Mouse (Mus musculus) forebrain, embryonic 10.5 days (tissue): ENCODE results near the gene Serpinb9. TPM values are rescaled to one million over a fixed set of nuclear protein-coding genes. Genes with fewer than 3 reads are reported as not detected.
A peak's percentile ranks its signal among the peaks of the same experiment; 100 is the strongest.

Experiments used
- DNase-seq: peaks from one replicate; pipeline ENCODE4 v3.0.0-alpha.2; 2017; ENCODE audit warnings: low spot score; ENCODE audit errors: extremely low spot score
- H3K27ac ChIP-seq: fragments of 300-500 bp; sonication (generic); 2 replicates; pipeline ENCODE4 v1.5.1; 2016; ENCODE audit warnings: mild to moderate bottlenecking
- H3K27me3 ChIP-seq: fragments of 300-500 bp; sonication (generic); 2 replicates; pipeline ENCODE4 v1.6.1; 2016; ENCODE audit warnings: mild to moderate bottlenecking; ENCODE audit not compliant: poor library complexity, severe bottlenecking
- H3K36me3 ChIP-seq: fragments of 300-500 bp; sonication (generic); replicated peaks from 2 replicates; pipeline ENCODE4 v1.6.1; 2016; ENCODE audit warnings: mild to moderate bottlenecking, moderate library complexity
- H3K4me1 ChIP-seq: fragments of 300-500 bp; sonication (generic); 2 replicates; pipeline ENCODE4 v1.6.1; 2016
- H3K4me3 ChIP-seq: fragments of 300-500 bp; sonication (generic); 2 replicates; pipeline ENCODE4 v1.5.1; 2016; ENCODE audit warnings: mild to moderate bottlenecking, moderate library complexity
- H3K9me3 ChIP-seq: fragments of 300-500 bp; sonication (generic); 2 replicates; pipeline ENCODE4 v1.6.1; 2016; ENCODE audit warnings: mild to moderate bottlenecking, moderate library complexity
- WGBS: fragments of 180-500 bp; shearing (Covaris S2); methylation state at CpG from one replicate; pipeline ENCODE4 v1.1.7; 2016; 5-methylcytosine and 5-hydroxymethylcytosine counted together
- polyA plus RNA-seq: library from polyadenylated mRNA; unstranded; fragments of >200 nt; fragmentation: Nextera tagmentation; extraction: Ambion mirVana; gene quantifications from 2 replicates; pipeline ENCODE4 v1.2.1, GENCODE M21; 2016

Serpinb9 gene
- polyA plus RNA-seq, 1 experiment from 2014 or later = 0.64 TPM

DNA sequence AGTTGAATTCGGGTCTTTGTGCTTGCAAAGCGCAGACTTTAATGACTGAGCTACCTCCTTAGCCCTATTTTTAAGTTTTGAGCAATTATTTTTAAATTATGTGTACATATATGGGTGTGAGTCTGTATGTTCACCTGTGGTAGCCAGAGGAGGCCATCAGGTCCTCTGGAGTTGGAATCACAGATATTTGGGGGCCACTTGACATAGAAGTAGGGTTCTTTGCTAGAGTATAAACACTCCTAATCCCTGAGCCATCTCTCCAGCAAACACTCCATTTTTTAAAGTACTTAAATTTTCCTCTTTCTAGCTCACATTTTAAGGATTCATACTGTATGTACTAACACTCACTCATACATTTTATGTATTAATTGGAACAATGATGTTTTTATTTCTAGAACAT, 28.8 kb upstream of the Serpinb9 start:
- H3K36me3 ChIP-seq = no peaks in the 10 kb centered on the region
- WGBS = 84% methylated on average over 2 of the region's 2 CpGs

DNA sequence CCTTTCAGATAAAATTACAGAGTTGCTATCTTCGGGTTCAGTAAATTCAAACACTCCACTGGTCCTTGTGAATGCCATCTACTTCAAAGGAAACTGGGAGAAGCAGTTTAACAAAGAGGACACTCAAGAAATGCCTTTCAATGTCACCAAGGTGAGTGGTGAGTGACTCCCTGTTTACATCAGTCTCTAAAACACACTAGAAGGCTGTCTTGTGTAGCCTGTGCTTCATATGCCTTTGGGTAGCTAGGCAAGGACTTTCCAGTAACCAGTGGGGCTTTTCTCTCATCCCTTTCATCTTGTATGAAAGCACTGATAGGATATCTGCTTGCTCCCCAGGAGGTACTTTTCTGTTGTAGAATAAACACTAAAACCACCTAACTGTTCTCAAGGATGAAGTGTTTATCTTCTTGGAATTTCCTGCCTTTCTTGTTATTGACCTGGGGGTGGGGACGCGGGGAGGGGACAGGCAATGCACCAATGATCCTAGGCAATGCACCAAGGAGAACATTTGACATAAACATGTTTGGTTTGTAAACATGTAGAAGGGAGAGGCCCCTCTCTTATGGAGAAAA, 28.1 kb upstream of the Serpinb9 start:
- Histone ChIP-seq H3K4me3 (no peak overlapping the region), H3K4me1 (no peaks in the 10 kb centered on the region), H3K36me3 (no peaks in the 10 kb centered on the region), H3K27me3 (no peaks in the 10 kb centered on the region), H3K9me3 (no peaks in the 10 kb centered on the region), H3K27ac (no peak overlapping the region)
- no peak for DNase-seq
- WGBS = 87% methylated on average over 3 of the region's 3 CpGs

More for the DNA sequence above, 28.8 kb upstream of the Serpinb9 start:
- Histone ChIP-seq H3K4me3 (no peak overlapping the region), H3K4me1 (no peaks in the 10 kb centered on the region), H3K27me3 (no peaks in the 10 kb centered on the region), H3K9me3 (no peaks in the 10 kb centered on the region), H3K27ac (no peak overlapping the region)
- no peak for DNase-seq

DNA sequence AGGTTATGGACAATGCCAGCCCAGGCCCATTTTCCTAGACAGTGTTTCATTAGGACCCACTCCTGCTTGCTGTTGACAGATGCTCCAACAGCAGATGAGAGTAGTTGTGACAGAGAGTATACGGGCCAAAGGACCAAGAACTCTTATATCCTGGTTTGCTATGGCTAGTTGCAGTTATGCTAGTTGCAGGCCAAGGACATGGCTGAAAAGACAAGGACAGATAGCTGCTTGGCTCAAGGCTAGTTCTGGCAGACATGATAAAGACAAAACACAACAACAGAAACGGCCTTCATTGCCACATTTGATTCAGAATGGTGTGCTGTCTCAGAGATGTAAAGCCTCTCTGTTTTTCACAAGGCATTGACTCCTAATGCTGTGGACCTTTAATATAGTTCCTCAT, 27.3 kb upstream of the Serpinb9 start:
- no peaks in the 10 kb centered on the region for H3K9me3 ChIP-seq
- no peak overlapping the region for H3K4me3 ChIP-seq
- WGBS = 83% methylated on average over 2 of the region's 2 CpGs
- DNase-seq = no peak
- H3K36me3 ChIP-seq = no peaks in the 10 kb centered on the region
- no peak overlapping the region for H3K27ac ChIP-seq
- no peaks in the 10 kb centered on the region for H3K4me1 ChIP-seq
- H3K27me3 ChIP-seq = no peaks in the 10 kb centered on the region

DNA sequence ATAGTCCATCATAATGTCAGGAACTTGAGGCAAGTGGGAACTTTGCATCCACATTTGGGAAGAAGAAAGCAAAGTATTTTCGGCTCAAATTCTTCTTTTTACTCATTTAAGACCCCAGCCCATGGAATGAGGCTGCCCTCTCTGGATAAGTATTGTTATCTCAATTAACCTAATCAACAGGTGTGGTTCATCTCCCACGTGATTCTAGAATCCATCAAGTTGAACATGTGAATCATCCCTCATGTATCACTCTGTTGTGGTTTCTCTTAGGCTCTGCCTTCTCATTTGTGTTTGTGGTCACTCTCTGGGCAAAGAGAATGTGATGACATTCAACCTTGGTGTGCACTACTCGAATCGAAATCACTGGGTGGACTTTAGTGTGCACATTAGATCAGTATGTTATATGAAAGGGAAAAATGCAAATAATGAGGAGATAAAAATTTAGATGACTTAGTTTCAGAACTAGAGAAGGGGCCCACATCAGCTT, 20.5 kb upstream of the Serpinb9 start:
- Histone ChIP-seq H3K4me1 (no peaks in the 10 kb centered on the region), H3K27ac (no peak overlapping the region), H3K27me3 (no peaks in the 10 kb centered on the region), H3K4me3 (no peak overlapping the region), H3K36me3 (no peaks in the 10 kb centered on the region), H3K9me3 (no peaks in the 10 kb centered on the region)
- 84% methylated on average over 4 of the region's 4 CpGs for WGBS
- no peak for DNase-seq

DNA sequence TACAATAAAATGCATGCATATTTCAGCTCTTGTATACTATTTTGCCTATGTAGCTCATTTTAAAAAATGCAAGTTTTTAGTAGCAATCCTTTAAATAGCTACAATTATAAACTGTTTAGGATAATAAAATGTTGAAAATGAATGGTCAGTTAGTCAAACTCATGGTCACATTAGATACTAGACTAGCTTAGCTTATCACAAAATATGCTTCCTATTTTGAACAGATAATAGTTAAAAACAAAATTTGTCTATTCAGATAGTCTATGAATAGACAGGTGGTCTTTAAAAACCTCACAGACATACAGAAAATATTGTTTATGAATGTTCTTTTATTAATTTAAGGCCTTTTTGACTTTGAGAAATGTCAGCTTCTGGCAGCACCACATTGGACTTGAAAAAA, 16.8 kb upstream of the Serpinb9 start:
- no peak overlapping the region for H3K4me3 ChIP-seq

DNA sequence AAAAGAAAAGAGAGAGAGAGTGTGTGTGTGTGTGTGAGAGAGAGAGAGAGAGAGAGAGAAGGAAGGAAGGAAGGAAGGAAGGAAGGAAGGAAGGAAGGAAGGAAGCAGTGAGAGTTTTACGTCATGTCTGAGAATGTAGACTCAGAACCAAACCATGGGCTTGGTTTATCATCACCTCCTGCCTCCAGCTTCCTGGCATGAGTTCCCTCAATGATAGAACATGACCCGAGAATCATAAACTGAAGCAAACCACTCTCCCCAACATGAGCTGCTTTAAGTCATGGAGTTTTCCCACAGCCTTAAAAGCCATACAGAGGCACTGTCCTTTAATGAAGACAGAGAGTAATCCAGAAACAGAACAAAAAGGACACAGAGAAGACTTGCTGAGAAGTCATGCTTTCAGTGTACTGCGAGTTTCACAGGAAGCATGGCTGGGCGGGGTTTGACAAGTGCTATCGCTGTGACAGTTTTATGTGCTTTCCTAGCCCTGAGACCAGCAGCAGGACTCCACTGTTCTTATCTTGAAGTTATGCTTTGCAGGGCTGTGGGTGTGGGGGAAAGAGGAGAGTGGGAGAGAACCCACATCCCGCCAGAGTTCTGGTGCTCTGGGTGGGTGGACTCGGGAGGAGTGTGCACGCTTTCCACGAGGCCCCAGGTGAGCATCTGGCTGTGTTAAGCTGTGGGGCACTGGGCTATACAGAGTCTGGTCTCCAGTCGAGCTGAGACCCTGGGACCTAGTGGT, 9.7 kb upstream of the Serpinb9 start:
- Histone ChIP-seq H3K9me3 (peaks cover 4% of the 10 kb centered on the region), H3K36me3 (no peaks in the 10 kb centered on the region), H3K4me1 (no peaks in the 10 kb centered on the region), H3K4me3 (no peak overlapping the region), H3K27me3 (no peaks in the 10 kb centered on the region), H3K27ac (no peak overlapping the region)
- 84% methylated on average over 10 of the region's 10 CpGs for WGBS
- no peak for DNase-seq

More for the DNA sequence above, 16.8 kb upstream of the Serpinb9 start:
- no peaks in the 10 kb centered on the region for H3K27me3 ChIP-seq
- no peak for DNase-seq
- no peaks in the 10 kb centered on the region for H3K36me3 ChIP-seq
- no peaks in the 10 kb centered on the region for H3K4me1 ChIP-seq
- H3K9me3 ChIP-seq = no peaks in the 10 kb centered on the region
- H3K27ac ChIP-seq = no peak overlapping the region

DNA sequence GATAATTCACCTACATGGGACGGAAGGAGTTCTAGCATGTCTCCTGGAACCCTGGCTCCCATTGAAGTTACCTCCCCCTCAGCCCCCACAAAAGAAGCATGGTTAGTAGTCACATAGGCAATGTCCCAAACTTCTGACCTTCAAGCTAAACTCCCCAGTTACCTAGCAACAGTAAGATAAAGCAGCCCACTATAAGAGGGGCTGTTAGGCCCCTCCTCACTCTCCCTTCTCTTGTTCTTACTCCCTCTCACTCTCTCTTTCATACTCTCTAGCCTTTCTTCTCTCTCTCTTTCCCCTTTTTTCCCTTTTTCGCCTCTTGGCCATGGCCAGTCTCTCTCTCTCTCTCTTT, 9.2 kb upstream of the Serpinb9 start:
- WGBS = 79% methylated on average over 2 of the region's 2 CpGs
- H3K4me3 ChIP-seq = no peak overlapping the region

DNA sequence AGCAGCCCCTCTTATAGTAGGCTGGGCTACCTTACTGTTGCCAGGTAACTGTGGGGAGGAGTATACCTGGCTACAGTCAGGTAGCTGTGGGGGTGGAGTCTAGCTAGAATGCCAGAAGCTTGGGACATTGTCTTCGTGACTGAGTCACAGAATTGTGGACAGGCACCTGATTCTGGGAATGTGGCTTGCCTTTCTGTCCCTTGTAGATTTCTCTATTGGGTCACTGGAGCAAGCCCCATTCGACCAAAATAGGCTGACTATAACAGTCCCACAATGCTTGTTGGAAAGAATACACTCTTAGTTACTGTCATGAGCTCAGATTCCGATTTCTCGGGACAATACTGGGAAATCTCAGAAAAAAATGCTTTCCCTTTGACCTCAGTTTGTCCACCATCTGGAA, 8.0 kb upstream of the Serpinb9 start:
- Histone ChIP-seq H3K36me3 (no peaks in the 10 kb centered on the region), H3K4me3 (no peak overlapping the region), H3K4me1 (no peaks in the 10 kb centered on the region), H3K9me3 (peaks cover 4% of the 10 kb centered on the region), H3K27me3 (no peaks in the 10 kb centered on the region), H3K27ac (no peak overlapping the region)
- whole genome bisulfite sequencing = 75% methylated on average over 4 of the region's 4 CpGs
- DNase-seq = no peak

More for the DNA sequence above, 9.2 kb upstream of the Serpinb9 start:
- H3K36me3 ChIP-seq = no peaks in the 10 kb centered on the region
- no peaks in the 10 kb centered on the region for H3K27me3 ChIP-seq
- no peaks in the 10 kb centered on the region for H3K4me1 ChIP-seq
- peaks cover 4% of the 10 kb centered on the region for H3K9me3 ChIP-seq
- H3K27ac ChIP-seq = no peak overlapping the region
- no peak for DNase-seq

DNA sequence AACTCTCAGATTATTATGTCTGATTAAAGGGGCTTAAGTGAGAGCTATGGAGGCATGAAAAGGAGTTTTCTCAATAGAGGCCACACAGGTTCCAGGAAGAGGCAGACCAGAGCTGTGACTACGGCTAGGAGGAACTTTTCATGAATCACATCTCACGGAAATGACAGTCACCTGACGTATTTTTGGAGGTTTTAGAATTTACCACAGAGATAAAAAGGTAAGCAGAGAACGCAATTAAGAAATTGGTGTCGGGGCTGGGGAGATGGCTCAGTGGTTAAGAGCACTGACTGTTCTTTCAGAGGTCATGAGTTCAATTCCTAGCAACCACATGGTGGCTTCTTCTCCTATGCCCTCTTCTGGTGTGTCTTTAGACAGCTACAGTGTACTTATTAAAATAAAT, 1.7 kb upstream of the Serpinb9 start:
- no peak for DNase-seq
- peaks cover 9% of the 10 kb centered on the region for H3K4me1 ChIP-seq
- H3K4me3 ChIP-seq = no peak overlapping the region
- 90% methylated on average over 5 of the region's 5 CpGs for WGBS
- no peaks in the 10 kb centered on the region for H3K36me3 ChIP-seq
- H3K27me3 ChIP-seq = no peaks in the 10 kb centered on the region
- H3K9me3 ChIP-seq = no peaks in the 10 kb centered on the region
- H3K27ac ChIP-seq = no peak overlapping the region

DNA sequence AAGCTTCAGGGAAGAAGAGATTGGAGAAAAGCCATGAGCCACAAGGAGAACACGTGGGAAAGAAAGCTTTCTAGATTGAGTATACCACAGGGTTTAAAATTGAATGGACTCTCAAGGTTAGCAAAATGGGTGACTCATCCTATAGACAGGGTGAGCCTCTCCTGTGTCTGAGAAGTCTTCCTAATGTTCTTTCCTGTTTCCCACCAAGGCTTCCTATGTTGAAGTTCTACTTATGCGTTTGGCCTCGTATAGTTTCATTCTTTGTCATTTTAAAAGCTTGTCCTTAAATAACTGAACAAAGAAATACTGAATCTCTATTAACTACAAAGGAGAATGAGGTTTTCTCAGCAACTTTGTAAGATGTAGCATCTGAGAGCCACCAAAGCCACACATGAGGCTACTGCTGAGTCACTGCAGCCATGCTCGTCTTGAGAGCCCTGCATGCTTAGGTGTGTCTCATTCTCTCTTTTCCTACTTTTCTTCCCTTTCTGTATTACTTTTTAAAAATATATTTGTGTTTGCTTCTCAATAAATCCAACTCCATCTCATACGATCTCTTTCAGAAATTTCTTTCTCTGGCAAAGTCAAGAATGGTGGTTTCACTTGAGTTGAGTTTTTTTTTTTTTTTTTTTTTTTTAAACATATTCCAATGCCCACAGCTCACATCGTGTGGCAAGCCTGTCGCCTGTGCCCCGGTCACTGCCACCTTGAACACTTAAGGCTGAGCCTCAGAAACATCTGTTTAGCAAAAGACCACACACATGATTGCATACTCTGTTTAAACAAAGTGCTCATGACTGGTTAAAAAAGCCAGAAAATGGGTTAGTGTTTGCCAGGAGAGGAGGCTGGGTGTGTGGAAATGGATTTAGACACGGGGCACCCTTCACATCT, 718 bp downstream of the Serpinb9 start:
- peak overlapping the region; percentile 36 for H3K4me3 ChIP-seq
- WGBS = 79% methylated on average over 9 of the region's 9 CpGs
- peak overlapping the region; percentile 72 for H3K27ac ChIP-seq

DNA sequence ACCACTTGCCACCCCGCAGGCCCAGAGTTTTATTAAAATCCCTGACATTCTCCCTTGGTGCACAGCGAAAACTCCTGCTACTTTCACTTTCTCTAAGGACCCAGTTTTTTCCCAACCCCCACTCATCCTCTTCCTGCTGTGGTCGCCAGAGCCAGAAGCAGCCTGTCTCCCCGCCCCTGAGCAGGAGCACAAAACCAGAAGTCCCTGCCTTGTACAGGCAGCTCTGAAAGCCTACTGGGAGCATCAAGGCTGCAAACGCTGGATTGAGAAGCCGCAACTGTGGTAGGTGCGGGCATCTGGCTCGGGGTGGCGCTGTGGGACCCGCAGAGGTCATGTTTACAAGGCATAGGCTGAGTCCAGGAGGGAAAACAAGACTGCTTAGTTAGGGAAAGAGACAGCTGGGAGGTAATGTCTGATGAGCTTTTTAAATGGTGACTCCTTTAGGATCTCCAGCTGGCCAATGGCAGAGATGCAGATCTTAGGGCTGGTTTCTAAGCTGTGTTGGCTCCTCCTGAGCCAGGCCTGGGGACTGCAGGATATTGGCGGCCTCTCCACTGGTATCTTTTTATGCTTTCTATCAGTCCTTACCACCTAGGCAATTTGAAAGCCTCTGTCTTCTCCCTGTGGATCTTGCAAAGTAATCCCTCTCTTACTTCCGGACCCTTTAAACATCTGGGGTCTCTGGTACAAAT, 1.5 kb downstream of the Serpinb9 start:
- H3K27ac ChIP-seq = peak overlapping the region; percentile 72
- WGBS = 24% methylated on average over 12 of the region's 12 CpGs
- H3K4me3 ChIP-seq = peak overlapping the region; percentile 36
- no peaks in the 10 kb centered on the region for H3K9me3 ChIP-seq
- H3K27me3 ChIP-seq = no peaks in the 10 kb centered on the region
- H3K36me3 ChIP-seq = no peaks in the 10 kb centered on the region
- DNase-seq = peak; percentile 50
- peaks cover 9% of the 10 kb centered on the region for H3K4me1 ChIP-seq

More for the DNA sequence above, 718 bp downstream of the Serpinb9 start:
- Histone ChIP-seq H3K9me3 (no peaks in the 10 kb centered on the region), H3K4me1 (peaks cover 9% of the 10 kb centered on the region), H3K27me3 (no peaks in the 10 kb centered on the region), H3K36me3 (no peaks in the 10 kb centered on the region)
- DNase-seq = no peak

DNA sequence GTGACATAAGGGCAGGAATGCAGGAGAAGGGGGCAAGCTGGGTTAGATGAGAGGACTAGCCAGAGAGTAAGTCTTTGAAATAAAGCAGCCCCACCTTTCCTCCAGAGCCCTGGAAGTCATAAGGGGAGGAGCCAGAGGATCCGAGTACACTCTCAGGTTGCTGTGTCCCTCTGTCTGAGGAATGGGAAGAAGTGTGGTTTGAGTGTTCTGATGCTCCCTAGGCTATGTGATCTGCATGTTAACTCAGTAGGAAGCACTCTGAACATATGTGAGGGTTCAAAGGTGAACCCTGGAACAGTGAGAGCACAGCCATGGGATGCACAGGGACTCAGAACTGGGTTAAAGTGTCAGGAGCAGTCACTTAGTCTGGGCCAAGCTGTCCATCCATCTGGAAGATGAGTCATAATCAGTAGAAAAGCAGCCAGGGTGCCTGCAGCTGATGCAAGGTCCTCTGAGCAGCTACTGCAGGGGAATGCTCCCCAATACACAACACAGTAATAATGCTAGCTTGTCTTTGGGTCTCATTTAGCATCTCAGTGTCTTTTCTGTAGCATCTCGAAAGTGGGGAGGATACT, 2.5 kb downstream of the Serpinb9 start:
- Histone ChIP-seq H3K4me3 (no peak overlapping the region), H3K9me3 (no peaks in the 10 kb centered on the region), H3K27me3 (no peaks in the 10 kb centered on the region), H3K4me1 (peaks cover 9% of the 10 kb centered on the region), H3K27ac (no peak overlapping the region), H3K36me3 (no peaks in the 10 kb centered on the region)
- no peak for DNase-seq
- WGBS = 80% methylated on average over 2 of the region's 2 CpGs
